Mouse (Mus musculus) c-Kit-negative CD71-positive TER-119-positive erythroid progenitor cells, embryonic 14.5 days (primary cell): ENCODE results near the gene Frem2.

Experiments
- DNase-seq: peaks from one replicate; pipeline ENCODE4 v3.0.0-alpha.2; 2013; ENCODE audit warnings: low read depth, low spot score

Gene Frem2

GRCm38 (mm10) chr3:53620355-53620754, 36.8 kb downstream of the Frem2 start:
- DNase-seq, result no peak

- DNase-seq, result no peak
These were observed 46.0 kb downstream of the Frem2 start for GRCm38 (mm10) chr3:53611106-53611505.

GRCm38 (mm10) chr3:53609851-53610250, 47.3 kb downstream of the Frem2 start:
- DNase-seq, result no peak

GRCm38 (mm10) chr3:53600140-53600539, 57.0 kb downstream of the Frem2 start:
- no peak for DNase-seq

- DNase-seq, result no peak
These were observed 57.8 kb downstream of the Frem2 start for GRCm38 (mm10) chr3:53599315-53599714.

GRCm38 (mm10) chr3:53598153-53598800, 58.9 kb downstream of the Frem2 start:
- no peak for DNase-seq

- DNase-seq, result no peak
These were observed 62.7 kb downstream of the Frem2 start for GRCm38 (mm10) chr3:53594471-53594870.

GRCm38 (mm10) chr3:53593718-53594117, 63.4 kb downstream of the Frem2 start:
- DNase-seq, result no peak

- no peak for DNase-seq
These were observed 65.1 kb downstream of the Frem2 start for GRCm38 (mm10) chr3:53592036-53592435.

- DNase-seq, result no peak
These were observed 67.0 kb downstream of the Frem2 start for GRCm38 (mm10) chr3:53590139-53590621.

GRCm38 (mm10) chr3:53583248-53583647, 73.9 kb downstream of the Frem2 start:
- no peak for DNase-seq

GRCm38 (mm10) chr3:53580596-53581254, 76.4 kb downstream of the Frem2 start:
- DNase-seq, result no peak

- DNase-seq, result no peak
These were observed 77.9 kb downstream of the Frem2 start for GRCm38 (mm10) chr3:53579121-53579704.

- no peak for DNase-seq
These were observed 80.6 kb downstream of the Frem2 start for GRCm38 (mm10) chr3:53576320-53577116.

- no peak for DNase-seq
These were observed 83.0 kb downstream of the Frem2 start for GRCm38 (mm10) chr3:53574123-53574522.

GRCm38 (mm10) chr3:53571663-53572062, 85.5 kb downstream of the Frem2 start:
- no peak for DNase-seq

- no peak for DNase-seq
These were observed 92.6 kb downstream of the Frem2 start for GRCm38 (mm10) chr3:53564521-53564920.

GRCm38 (mm10) chr3:53563746-53564145, 93.4 kb downstream of the Frem2 start:
- DNase-seq, result no peak

- no peak for DNase-seq
These were observed 95.3 kb downstream of the Frem2 start for GRCm38 (mm10) chr3:53561813-53562212.

GRCm38 (mm10) chr3:53559056-53559455, 98.1 kb downstream of the Frem2 start:
- no peak for DNase-seq

GRCm38 (mm10) chr3:53558230-53558629, 98.9 kb downstream of the Frem2 start:
- no peak for DNase-seq
